Mouse (Mus musculus) embryonic facial prominence, embryonic 13.5 days (tissue): ENCODE measurements around the gene Cd300lf. TPM values are rescaled to one million over a fixed set of nuclear protein-coding genes. Genes with fewer than 3 reads are reported as not detected.
A peak's percentile ranks its signal among the peaks of the same experiment; 100 is the strongest.

Source experiments
- ATAC-seq: fragments of 200-750 bp; cut with Nextera tagmentation; 2 replicates; pipeline ENCODE4 v1.8.0; 2017; ENCODE audit warnings: low read depth; ENCODE audit not compliant: insufficient number of reproducible peaks, insufficient read depth, low FRiP score, low TSS enrichment
- H3K27ac ChIP-seq: fragments of 300-500 bp; sonication (generic); 2 replicates; pipeline ENCODE4 v1.5.1; 2015; ENCODE audit warnings: moderate library complexity, mild to moderate bottlenecking, inconsistent platforms
- H3K27me3 ChIP-seq: fragments of 300-500 bp; sonication (generic); 2 replicates; pipeline ENCODE4 v1.6.1; 2015; ENCODE audit warnings: mild to moderate bottlenecking, inconsistent platforms
- H3K36me3 ChIP-seq: fragments of 300-500 bp; sonication (generic); 2 replicates; pipeline ENCODE4 v1.6.1; 2015; ENCODE audit warnings: mild to moderate bottlenecking, inconsistent platforms
- H3K4me1 ChIP-seq: fragments of 300-500 bp; sonication (generic); 2 replicates; pipeline ENCODE4 v1.6.1; 2015; ENCODE audit warnings: inconsistent platforms
- H3K4me2 ChIP-seq: fragments of 300-500 bp; sonication (generic); 2 replicates; pipeline ENCODE4 v1.6.1; 2015; ENCODE audit warnings: moderate library complexity, mild to moderate bottlenecking, inconsistent platforms
- H3K4me3 ChIP-seq: fragments of 300-500 bp; sonication (generic); 2 replicates; pipeline ENCODE4 v1.5.1; 2015; ENCODE audit warnings: mild to moderate bottlenecking, inconsistent platforms
- H3K9ac ChIP-seq: fragments of 300-500 bp; sonication (generic); 2 replicates; pipeline ENCODE4 v1.6.1; 2015; ENCODE audit warnings: mild to moderate bottlenecking, inconsistent platforms
- H3K9me3 ChIP-seq: fragments of 300-500 bp; sonication (generic); 2 replicates; pipeline ENCODE4 v1.6.1; 2016; ENCODE audit warnings: inconsistent platforms
- WGBS: fragments of 180-500 bp; shearing (Covaris S2); methylation state at CpG from one replicate; pipeline ENCODE4 v1.1.7; 2015; ENCODE audit warnings: mixed read lengths; 5-methylcytosine and 5-hydroxymethylcytosine counted together
- polyA plus RNA-seq: library from polyadenylated mRNA; unstranded; fragments of >200 nt; fragmentation: Nextera tagmentation; extraction: Ambion mirVana; gene quantifications from 2 replicates; pipeline ENCODE4 v1.2.1, GENCODE M21; 2015

The Cd300lf gene
- polyA plus RNA-seq, 1 experiment from 2014 or later, result 0.38 TPM

DNA sequence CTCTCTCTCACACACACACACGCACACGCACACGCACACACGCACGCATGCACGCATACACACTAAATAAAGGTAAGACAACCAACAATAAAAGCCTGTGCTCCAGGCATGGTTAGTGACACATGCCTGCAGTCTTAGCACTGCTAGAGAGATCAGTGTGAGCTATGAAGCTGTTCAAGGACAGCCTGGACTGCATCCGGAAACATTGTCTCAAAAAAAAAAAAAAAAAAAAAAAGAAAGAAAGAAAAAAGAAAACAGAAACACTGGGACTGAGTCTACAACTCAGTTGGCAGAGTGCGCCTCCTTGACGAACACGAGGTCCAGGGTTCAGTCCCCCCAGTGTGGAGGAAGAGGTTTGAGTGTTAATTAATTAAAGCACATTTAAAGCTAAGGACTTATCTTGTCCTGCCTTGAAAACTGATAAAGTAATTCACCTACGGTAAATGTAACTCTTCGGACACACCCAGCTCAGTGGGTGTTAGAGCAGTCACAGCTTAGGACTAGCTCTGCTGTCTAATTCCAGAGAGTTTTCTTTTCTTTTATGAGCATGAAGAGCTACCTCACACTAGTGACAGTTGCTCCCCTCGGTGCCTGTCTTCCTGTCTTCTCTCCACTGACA is 4.2 kb downstream of the Cd300lf start:
- H3K27me3 ChIP-seq, result no peaks in the 10 kb centered on the region
- H3K4me1 ChIP-seq, result no peaks in the 10 kb centered on the region
- H3K4me2 ChIP-seq, result no peak overlapping the region
- H3K9me3 ChIP-seq, result no peaks in the 10 kb centered on the region
- H3K4me3 ChIP-seq, result no peak overlapping the region
- WGBS, result 91% methylated on average over 13 of the region's 13 CpGs
- ATAC-seq, result no peak
- no peak overlapping the region for H3K9ac ChIP-seq
- H3K27ac ChIP-seq, result no peak overlapping the region
- H3K36me3 ChIP-seq, result no peaks in the 10 kb centered on the region

DNA sequence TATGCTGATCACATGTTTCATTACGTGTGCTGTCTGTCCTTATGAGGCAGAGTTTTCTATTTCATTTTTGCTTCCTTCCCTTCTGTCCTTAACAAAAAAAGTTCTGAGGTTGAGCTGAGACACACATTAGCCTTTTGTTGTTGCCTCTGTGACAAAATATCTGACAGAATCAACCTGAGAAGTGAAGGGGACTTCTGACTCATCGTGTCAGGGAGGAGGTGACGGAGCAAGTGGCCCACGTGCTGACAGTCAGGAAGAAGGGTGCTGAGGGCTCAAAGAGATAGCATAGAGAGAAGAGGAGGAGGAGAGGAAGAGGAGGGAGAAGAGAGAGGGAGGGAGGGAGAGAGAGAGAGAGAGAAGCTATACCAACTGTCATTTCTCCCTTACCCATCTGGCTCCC is 5.3 kb downstream of the Cd300lf start:
- Histone ChIP-seq H3K9me3 (no peaks in the 10 kb centered on the region), H3K27me3 (no peaks in the 10 kb centered on the region), H3K27ac (no peak overlapping the region), H3K4me3 (no peak overlapping the region), H3K9ac (no peak overlapping the region), H3K4me2 (no peak overlapping the region), H3K4me1 (no peaks in the 10 kb centered on the region), H3K36me3 (no peaks in the 10 kb centered on the region)
- WGBS, result 82% methylated on average over 4 of the region's 4 CpGs
- no peak for ATAC-seq

DNA sequence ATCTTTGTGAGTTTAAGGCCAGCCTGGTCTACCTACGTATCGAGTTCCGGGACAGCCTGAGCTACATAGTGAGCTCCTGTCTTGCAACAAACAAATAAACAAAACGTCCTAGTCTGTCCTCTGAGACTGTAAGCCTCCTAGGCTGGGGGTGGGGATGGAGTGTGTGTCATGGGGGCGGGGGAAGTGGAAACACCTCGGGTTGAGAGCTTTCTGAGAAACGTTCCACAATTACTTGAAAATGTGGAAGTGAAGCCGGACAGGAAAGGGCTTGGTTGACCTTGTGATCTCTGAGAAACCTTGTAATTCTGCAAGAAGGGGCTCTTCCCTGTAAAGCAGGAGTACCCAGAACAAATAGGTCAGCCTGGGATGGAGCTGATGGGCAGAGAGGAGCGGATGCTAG is 14.4 kb downstream of the Cd300lf start:
- Histone ChIP-seq H3K4me3 (no peak overlapping the region), H3K9ac (no peak overlapping the region), H3K36me3 (no peaks in the 10 kb centered on the region), H3K27me3 (no peaks in the 10 kb centered on the region), H3K4me2 (no peak overlapping the region), H3K27ac (no peak overlapping the region), H3K9me3 (no peaks in the 10 kb centered on the region), H3K4me1 (no peaks in the 10 kb centered on the region)
- 57% methylated on average over 9 of the region's 9 CpGs for WGBS
- no peak for ATAC-seq

DNA sequence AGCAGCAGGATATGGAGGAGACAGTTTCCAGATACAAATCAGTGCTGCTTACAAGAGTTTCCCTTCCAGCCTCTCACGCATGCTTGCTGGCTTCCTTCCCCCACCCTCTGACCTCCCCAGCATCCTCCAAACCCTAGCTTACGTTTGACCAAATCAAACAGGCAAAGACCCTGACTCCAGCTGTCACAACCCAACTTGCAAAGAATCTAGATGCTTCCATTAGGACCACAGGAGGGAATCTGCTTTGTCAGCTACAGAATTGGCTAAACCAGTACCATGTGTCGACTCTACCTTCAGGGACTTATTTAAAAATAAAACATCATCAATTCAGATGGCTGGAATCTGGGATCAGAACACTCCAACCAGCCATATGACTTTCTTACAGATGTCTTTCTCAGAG is 21.6 kb downstream of the Cd300lf start:
- no peak for ATAC-seq
- no peak overlapping the region for H3K27ac ChIP-seq
- WGBS, result 20% methylated on average over 3 of the region's 3 CpGs
- H3K4me2 ChIP-seq, result no peak overlapping the region
- no peak overlapping the region for H3K4me3 ChIP-seq
- peaks cover 20% of the 10 kb centered on the region for H3K4me1 ChIP-seq
- H3K27me3 ChIP-seq, result 0 out of 2 replicates have a peak, but pooled peaks cover 6% of the 10 kb centered on the region
- H3K9ac ChIP-seq, result no peak overlapping the region
- H3K36me3 ChIP-seq, result no peaks in the 10 kb centered on the region
- no peaks in the 10 kb centered on the region for H3K9me3 ChIP-seq

DNA sequence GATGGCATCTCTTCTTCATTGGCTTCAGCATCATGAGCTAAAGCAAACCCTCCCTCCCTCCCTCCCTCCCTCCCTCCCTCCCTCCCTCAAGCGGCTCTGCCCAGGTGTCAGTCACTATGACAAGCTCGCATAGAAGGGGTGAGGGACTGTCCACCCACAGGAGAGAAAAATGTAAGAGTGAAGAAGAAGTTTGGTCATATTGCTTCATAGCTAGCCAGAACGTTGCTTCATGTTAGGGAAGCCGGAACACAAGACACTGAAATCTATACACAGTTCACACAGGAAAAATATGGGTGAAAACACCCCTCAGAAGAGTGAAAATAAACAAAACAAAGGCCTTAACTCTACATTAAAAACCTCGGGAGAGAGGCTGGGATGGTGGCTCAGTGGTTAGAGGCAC is 23.5 kb downstream of the Cd300lf start:
- Histone ChIP-seq H3K9ac (no peak overlapping the region), H3K27me3 (0 out of 2 replicates have a peak, but pooled peaks cover 6% of the 10 kb centered on the region), H3K4me3 (no peak overlapping the region), H3K4me1 (peaks cover 20% of the 10 kb centered on the region), H3K27ac (no peak overlapping the region), H3K4me2 (no peak overlapping the region), H3K9me3 (no peaks in the 10 kb centered on the region), H3K36me3 (no peaks in the 10 kb centered on the region)
- 75% methylated on average over 4 of the region's 5 CpGs for WGBS
- no peak for ATAC-seq

DNA sequence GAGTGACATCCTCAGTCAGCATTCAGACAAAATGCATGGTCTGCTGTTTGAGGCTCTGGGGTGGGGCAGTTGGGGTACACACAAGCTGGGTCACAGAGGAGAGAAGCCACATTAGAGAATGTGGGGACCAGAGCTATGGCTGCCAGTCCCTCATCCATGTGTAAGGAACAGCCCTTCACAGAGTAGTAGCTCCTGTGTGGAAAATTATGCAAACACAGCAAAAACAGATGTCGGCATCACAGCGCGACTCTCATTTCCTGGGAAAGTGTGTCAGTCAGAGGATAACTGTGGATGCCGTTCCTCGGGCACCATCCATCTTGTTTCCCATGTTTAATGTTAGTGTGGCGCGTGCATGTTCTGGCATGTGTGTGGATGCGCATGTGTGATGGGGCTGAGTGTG is 25.6 kb downstream of the Cd300lf start:
- Histone ChIP-seq H3K36me3 (no peaks in the 10 kb centered on the region), H3K4me3 (no peak overlapping the region), H3K27me3 (0 out of 2 replicates have a peak, but pooled peaks cover 6% of the 10 kb centered on the region), H3K27ac (no peak overlapping the region), H3K9me3 (no peaks in the 10 kb centered on the region), H3K4me1 (peaks cover 20% of the 10 kb centered on the region), H3K9ac (no peak overlapping the region), H3K4me2 (no peak overlapping the region)
- no peak for ATAC-seq
- 74% methylated on average over 8 of the region's 8 CpGs for WGBS

DNA sequence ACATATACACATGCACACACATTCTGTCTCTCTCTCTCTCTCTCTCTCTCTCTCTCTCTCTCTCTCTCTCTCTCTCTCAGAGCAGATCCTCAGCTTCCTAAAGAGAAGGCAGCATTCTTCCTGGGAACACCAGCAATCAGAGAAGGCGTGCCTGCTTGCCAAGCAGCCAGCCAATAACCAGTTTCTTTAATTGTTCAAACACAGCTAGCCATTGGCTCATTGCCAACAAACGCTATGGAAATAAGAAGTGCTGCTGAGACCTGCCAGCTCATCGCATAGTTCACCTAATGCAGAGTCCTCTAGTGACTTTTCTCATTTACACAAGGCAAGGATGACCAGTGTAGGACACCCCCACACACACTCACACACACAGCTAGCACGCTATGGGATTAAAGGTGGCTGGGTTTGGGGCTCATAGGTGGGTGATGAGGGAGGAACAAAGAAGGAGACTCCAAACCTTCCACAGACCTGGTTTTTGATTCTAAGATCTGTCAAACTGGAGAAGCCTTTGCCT is 26.3 kb downstream of the Cd300lf start:
- H3K4me2 ChIP-seq, result no peak overlapping the region
- no peaks in the 10 kb centered on the region for H3K36me3 ChIP-seq
- ATAC-seq, result no peak
- peaks cover 18% of the 10 kb centered on the region for H3K4me1 ChIP-seq
- H3K9ac ChIP-seq, result no peak overlapping the region
- H3K27ac ChIP-seq, result no peak overlapping the region
- H3K9me3 ChIP-seq, result no peaks in the 10 kb centered on the region
- H3K27me3 ChIP-seq, result peaks cover 8% of the 10 kb centered on the region; the same call in 1 of the 2 replicates
- 50% methylated on average over 4 of the region's 4 CpGs for WGBS
- no peak overlapping the region for H3K4me3 ChIP-seq

DNA sequence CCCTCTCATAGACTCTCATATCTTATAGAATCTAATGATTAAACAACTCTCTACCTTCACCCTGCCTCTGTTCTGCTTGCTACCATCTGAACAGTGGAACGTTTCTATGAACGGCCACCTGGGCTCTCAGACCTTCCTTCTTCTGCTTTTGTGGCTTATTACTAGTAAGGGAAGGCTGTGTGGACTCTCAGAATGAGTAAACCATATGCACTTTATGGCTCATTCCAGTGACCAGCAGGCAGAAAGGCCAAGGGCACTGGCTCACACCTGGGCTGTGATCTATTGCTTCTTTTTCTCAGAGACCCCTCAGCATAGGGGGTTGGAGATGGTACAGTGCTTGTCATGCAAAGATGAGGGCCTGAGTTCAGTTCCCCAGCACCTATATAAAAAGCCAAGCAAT is 27.2 kb downstream of the Cd300lf start:
- no peak overlapping the region for H3K4me3 ChIP-seq
- H3K4me2 ChIP-seq, result no peak overlapping the region
- no peak overlapping the region for H3K9ac ChIP-seq
- H3K4me1 ChIP-seq, result peaks cover 12% of the 10 kb centered on the region
- no peaks in the 10 kb centered on the region for H3K36me3 ChIP-seq
- H3K9me3 ChIP-seq, result no peaks in the 10 kb centered on the region
- ATAC-seq, result no peak
- H3K27ac ChIP-seq, result no peak overlapping the region
- peaks cover 10% of the 10 kb centered on the region for H3K27me3 ChIP-seq
- 85% methylated on average over 2 of the region's 2 CpGs for WGBS

DNA sequence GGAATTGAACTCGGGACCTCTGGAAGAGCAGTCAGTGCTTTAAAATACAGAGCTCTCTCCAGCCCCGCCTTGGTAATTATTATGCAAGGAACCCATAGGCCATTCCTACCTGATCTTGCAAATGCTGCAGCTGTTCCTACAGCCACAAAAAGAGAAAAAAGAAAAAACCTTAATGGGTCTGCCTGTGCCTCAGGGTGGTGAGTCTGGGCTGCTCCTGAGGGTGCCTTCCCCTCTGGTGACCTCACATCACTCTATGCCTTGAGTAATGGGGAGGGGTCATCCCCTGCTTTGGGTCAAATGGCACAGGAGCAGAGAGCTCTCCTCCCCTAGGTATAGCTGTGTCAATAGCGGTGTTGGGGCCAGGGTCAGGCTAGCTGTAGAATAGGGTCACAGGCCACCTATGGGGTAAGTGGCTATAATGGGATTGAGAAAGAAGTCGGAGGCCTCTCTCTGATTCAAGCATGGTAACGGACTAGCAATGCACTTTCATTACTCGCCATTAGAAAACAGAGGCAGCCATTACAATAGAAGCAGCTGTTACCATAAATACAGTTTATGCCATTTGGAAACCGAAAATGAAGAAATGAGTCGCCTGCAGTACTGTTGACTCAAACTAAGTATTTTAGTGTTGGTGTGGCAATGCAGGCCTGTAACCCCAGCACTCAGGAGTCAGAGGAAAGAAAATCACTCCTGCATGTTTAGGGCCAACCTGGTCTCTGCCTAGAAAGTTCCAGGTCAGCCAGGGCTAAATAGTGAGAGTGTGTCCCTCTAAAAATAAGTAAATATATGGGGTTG is 28.8 kb downstream of the Cd300lf start:
- Histone ChIP-seq H3K36me3 (no peaks in the 10 kb centered on the region), H3K9me3 (no peaks in the 10 kb centered on the region), H3K4me1 (peaks cover 21% of the 10 kb centered on the region), H3K27ac (no peak overlapping the region), H3K27me3 (peaks cover 15% of the 10 kb centered on the region), H3K4me2 (no peak overlapping the region), H3K4me3 (no peak overlapping the region), H3K9ac (no peak overlapping the region)
- ATAC-seq, result no peak
- WGBS, result 57% methylated on average over 8 of the region's 8 CpGs

DNA sequence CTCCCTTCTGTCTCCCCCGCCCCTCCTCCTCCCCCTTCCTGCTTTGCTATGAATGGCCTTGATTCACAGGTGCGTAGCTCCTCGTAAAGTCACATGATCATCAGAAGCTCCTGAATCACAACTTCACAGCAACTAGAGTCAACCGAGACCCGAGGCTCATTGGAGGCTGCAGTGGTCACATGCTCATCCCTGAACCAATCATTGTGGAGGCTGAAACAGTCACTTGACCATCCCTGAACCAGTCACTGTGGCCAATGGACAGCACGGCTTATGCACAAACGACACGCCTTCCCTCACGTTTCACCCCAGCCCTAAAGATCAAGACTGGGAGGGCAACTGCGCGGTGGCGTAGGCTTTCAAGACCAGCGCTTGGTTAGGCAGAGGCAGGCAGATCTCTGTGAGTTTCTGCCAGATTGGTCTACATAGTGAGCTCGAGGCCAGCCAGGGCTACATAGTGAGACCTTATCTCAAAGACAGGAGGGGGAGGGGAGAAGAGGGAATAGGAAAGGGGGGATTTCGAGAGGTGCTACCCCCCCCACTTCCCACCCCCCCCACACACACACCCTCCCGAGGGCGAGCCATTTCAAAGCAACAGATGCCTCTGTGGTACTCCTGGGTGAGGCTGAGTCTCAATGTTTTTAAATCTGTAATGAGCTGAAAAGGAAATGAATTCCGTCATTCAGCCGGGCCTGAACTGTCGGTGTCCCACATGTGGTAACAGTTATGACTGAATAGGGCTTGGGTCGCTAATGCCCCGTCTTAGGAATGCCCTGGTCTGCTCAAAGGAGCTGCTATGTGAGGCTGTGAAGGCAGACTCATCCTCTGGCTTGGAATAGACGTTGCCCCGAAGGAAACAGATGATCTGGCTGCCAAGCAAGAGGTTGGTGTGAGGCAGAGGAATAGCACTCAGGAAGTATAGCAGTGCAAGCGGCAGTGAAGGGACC is 30.1 kb downstream of the Cd300lf start:
- Histone ChIP-seq H3K4me3 (no peak overlapping the region), H3K27ac (no peak overlapping the region), H3K9ac (no peak overlapping the region), H3K36me3 (no peaks in the 10 kb centered on the region), H3K4me2 (no peak overlapping the region), H3K4me1 (peaks cover 33% of the 10 kb centered on the region), H3K27me3 (peaks cover 23% of the 10 kb centered on the region), H3K9me3 (no peaks in the 10 kb centered on the region)
- ATAC-seq, result peak; percentile 57; the same call in 1 of the 2 replicates
- 62% methylated on average over 25 of the region's 25 CpGs for WGBS

DNA sequence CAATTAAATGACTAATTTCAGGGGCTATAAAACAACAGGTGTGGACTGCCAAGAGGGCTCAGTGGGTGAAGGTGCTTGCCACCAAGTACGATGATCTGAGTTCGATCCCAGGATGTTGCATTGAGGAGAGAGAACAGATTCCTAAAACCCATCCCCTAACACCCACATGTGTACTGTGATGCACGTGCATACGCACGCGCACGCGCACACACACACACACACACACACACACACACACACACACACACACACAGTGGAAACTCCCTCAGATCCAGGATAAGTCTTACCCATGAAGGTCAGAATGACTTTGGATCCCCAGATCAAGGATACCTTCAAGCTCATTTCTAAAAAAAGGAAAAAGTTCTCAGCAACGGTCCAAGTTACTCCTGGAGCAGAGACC is 31.7 kb downstream of the Cd300lf start:
- H3K9me3 ChIP-seq, result no peaks in the 10 kb centered on the region
- no peak overlapping the region for H3K4me2 ChIP-seq
- WGBS, result 92% methylated on average over 9 of the region's 9 CpGs
- peaks cover 21% of the 10 kb centered on the region for H3K4me1 ChIP-seq
- H3K36me3 ChIP-seq, result no peaks in the 10 kb centered on the region
- H3K27me3 ChIP-seq, result peaks cover 30% of the 10 kb centered on the region
- no peak overlapping the region for H3K4me3 ChIP-seq
- no peak overlapping the region for H3K9ac ChIP-seq
- no peak for ATAC-seq
- H3K27ac ChIP-seq, result no peak overlapping the region
